Mouse (Mus musculus) small intestine, adult 2 months (tissue): ENCODE measurements around the gene Cacng8. TPM values are rescaled to one million over a fixed set of nuclear protein-coding genes. Genes with fewer than 3 reads are reported as not detected.

Source experiments
- H3K27ac ChIP-seq: fragments of 200-500 bp; 2 replicates; pipeline ENCODE4 v1.5.1; 2012; ENCODE audit warnings: low read depth, low read length, control low read depth, inconsistent platforms; ENCODE audit not compliant: insufficient read depth
- H3K27me3 ChIP-seq: fragments of 200-500 bp; 2 replicates; pipeline ENCODE4 v1.6.1; 2012; ENCODE audit warnings: mild to moderate bottlenecking, moderate library complexity, low read length, inconsistent platforms; ENCODE audit not compliant: control insufficient read depth, insufficient read depth
- H3K36me3 ChIP-seq: fragments of 200-500 bp; 2 replicates; pipeline ENCODE4 v1.6.1; 2012; ENCODE audit warnings: mild to moderate bottlenecking, low read length, control low read depth, inconsistent platforms; ENCODE audit not compliant: control insufficient read depth, insufficient read depth
- H3K4me1 ChIP-seq: fragments of 200-500 bp; 2 replicates; pipeline ENCODE4 v1.6.1; 2012; ENCODE audit warnings: low read length, inconsistent platforms, mixed read lengths; ENCODE audit not compliant: control insufficient read depth, insufficient read depth, insufficient read length
- H3K4me3 ChIP-seq: fragments of 200-500 bp; 2 replicates; pipeline ENCODE4 v1.5.1; 2012; ENCODE audit warnings: low read depth, mild to moderate bottlenecking, control low read depth, inconsistent platforms, low read length, moderate library complexity
- CTCF ChIP-seq: fragments of 200-500 bp; IDR thresholded peaks from 2 replicates; pipeline ENCODE4 v1.5.1; 2012; ENCODE audit warnings: low read depth, mild to moderate bottlenecking, control low read depth, inconsistent platforms, low read length, moderate library complexity, mixed read lengths; ENCODE audit not compliant: insufficient replicate concordance, insufficient read length; ENCODE audit errors: extremely low read depth
- POLR2A ChIP-seq: fragments of 200-500 bp; IDR thresholded peaks from 2 replicates; pipeline ENCODE4 v1.6.1; 2012; ENCODE audit warnings: low read depth, mild to moderate bottlenecking, control low read depth, inconsistent platforms, low read length, moderate library complexity
- WGBS: fragments of 180-500 bp; shearing (Covaris S2); methylation state at CpG from one replicate; pipeline ENCODE4 v1.1.7; 2018; 5-methylcytosine and 5-hydroxymethylcytosine counted together
- polyA plus RNA-seq: library from polyadenylated mRNA; depleted of rRNA; stranded (reverse); fragments of >200 nt; gene quantifications from 2 replicates; pipeline ENCODE4 v1.2.3, GENCODE M21; 2012; rRNA removed

The Cacng8 gene
- polyA plus RNA-seq, 1 experiment, result 0.77 TPM

DNA sequence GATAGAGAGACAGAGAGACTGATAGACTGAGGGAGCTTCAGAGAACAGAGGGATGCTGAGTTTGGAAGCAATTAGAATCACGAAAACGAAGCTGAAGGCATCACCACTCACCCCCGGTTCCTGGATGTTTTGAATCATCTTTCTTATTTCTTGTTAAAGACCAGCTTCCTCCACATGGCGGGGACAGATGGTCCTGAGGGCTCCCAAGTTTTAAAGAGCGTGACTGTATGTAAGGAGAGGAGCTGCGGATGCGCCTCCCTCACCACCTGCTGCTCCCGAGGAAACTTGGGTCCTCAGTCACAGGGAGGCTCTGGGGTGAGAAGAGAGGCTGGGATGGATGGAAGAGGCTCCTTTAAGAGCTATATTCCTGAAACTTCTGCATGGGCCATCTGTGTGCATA lies 69.8 kb downstream of the Cacng8 start:
- Histone ChIP-seq H3K27ac (no peak overlapping the region), H3K27me3 (no peaks in the 10 kb centered on the region), H3K4me3 (no peak overlapping the region), H3K36me3 (no peaks in the 10 kb centered on the region), H3K4me1 (no peaks in the 10 kb centered on the region)
- WGBS, result 85% methylated on average over 8 of the region's 8 CpGs
- TF ChIP-seq POLR2A, result no peak
- no peak for TF ChIP-seq CTCF

- TF ChIP-seq POLR2A (no peak), CTCF (no peak)
- Histone ChIP-seq H3K4me1 (no peaks in the 10 kb centered on the region), H3K36me3 (no peaks in the 10 kb centered on the region), H3K27ac (no peak overlapping the region), H3K4me3 (no peak overlapping the region), H3K27me3 (no peaks in the 10 kb centered on the region)
- WGBS, result 76% methylated on average over 4 of the region's 4 CpGs
Observed at GRCm38 (mm10) chr7:3463306-3463705, 72.8 kb downstream of the Cacng8 start.

Other genes starting within 250 kb of the Cacng8 start
- gene AU018091, start 221.5 kb upstream of the Cacng8 start, polyA plus RNA-seq, result not detected in 2 replicates
- gene Nlrp12, start 140.9 kb upstream of the Cacng8 start, polyA plus RNA-seq, result 0.05 and 0.06 TPM in 2 replicates
- 132 and 142 TPM in 2 replicates for gene Myadm, start 101.6 kb upstream of the Cacng8 start, polyA plus RNA-seq
- gene Prkcg, start 101.5 kb upstream of the Cacng8 start, polyA plus RNA-seq, result 0.60 and 1.0 TPM in 2 replicates
- gene Cacng7, start 57.7 kb upstream of the Cacng8 start, polyA plus RNA-seq, result 7.5 and 8.8 TPM in 2 replicates
- 0.04 TPM in 1 of 2 replicates, not detected in the other for gene Cacng6, start 33.5 kb downstream of the Cacng8 start, polyA plus RNA-seq
- gene Tarm1, start 111.9 kb downstream of the Cacng8 start, polyA plus RNA-seq, result not detected in 2 replicates
- 0.10 TPM in 1 of 2 replicates, not detected in the other for gene Oscar, start 225.5 kb downstream of the Cacng8 start, polyA plus RNA-seq
- gene Ndufa3, start 226.7 kb downstream of the Cacng8 start, polyA plus RNA-seq, result 238 and 337 TPM in 2 replicates
- gene Tfpt, start 239.2 kb downstream of the Cacng8 start, polyA plus RNA-seq, result 2.2 and 6.9 TPM in 2 replicates
- gene Prpf31, start 239.3 kb downstream of the Cacng8 start, polyA plus RNA-seq, result 9.4 and 16.7 TPM in 2 replicates